Mouse (Mus musculus) midbrain, embryonic 10.5 days (tissue): Measurements from ENCODE around the gene Susd1. TPM values are rescaled to one million over a fixed set of nuclear protein-coding genes. Genes with fewer than 3 reads are reported as not detected.
A peak's percentile ranks its signal among the peaks of the same experiment; 100 is the strongest.

Experiments used
- DNase-seq: peaks from one replicate; pipeline ENCODE4 v3.0.0-alpha.2; 2017; ENCODE audit warnings: low spot score
- H3K27ac ChIP-seq: fragments of 300-500 bp; sonication (generic); replicated peaks from 2 replicates; pipeline ENCODE4 v1.5.1; 2016; ENCODE audit warnings: mild to moderate bottlenecking
- H3K27me3 ChIP-seq: fragments of 300-500 bp; sonication (generic); 2 replicates; pipeline ENCODE4 v1.6.1; 2016; ENCODE audit warnings: low read depth, mild to moderate bottlenecking; ENCODE audit not compliant: poor library complexity, severe bottlenecking
- H3K36me3 ChIP-seq: fragments of 300-500 bp; sonication (generic); 2 replicates; pipeline ENCODE4 v1.6.1; 2016; ENCODE audit warnings: mild to moderate bottlenecking, moderate library complexity
- H3K4me1 ChIP-seq: fragments of 300-500 bp; sonication (generic); 2 replicates; pipeline ENCODE4 v1.6.1; 2016
- H3K4me3 ChIP-seq: fragments of 300-500 bp; sonication (generic); 2 replicates; pipeline ENCODE4 v1.5.1; 2016; ENCODE audit warnings: mild to moderate bottlenecking, moderate library complexity
- H3K9me3 ChIP-seq: fragments of 300-500 bp; sonication (generic); replicated peaks from 2 replicates; pipeline ENCODE4 v1.6.1; 2016; ENCODE audit warnings: mild to moderate bottlenecking
- WGBS: fragments of 180-500 bp; shearing (Covaris S2); methylation state at CpG from one replicate; pipeline ENCODE4 v1.1.7; 2016; 5-methylcytosine and 5-hydroxymethylcytosine counted together
- polyA plus RNA-seq: library from polyadenylated mRNA; unstranded; fragments of >200 nt; fragmentation: Nextera tagmentation; extraction: Ambion mirVana; gene quantifications from 2 replicates; pipeline ENCODE4 v1.2.1, GENCODE M21; 2016

The Susd1 gene
- polyA plus RNA-seq, 1 experiment from 2014 or later = 1.8 TPM

DNA sequence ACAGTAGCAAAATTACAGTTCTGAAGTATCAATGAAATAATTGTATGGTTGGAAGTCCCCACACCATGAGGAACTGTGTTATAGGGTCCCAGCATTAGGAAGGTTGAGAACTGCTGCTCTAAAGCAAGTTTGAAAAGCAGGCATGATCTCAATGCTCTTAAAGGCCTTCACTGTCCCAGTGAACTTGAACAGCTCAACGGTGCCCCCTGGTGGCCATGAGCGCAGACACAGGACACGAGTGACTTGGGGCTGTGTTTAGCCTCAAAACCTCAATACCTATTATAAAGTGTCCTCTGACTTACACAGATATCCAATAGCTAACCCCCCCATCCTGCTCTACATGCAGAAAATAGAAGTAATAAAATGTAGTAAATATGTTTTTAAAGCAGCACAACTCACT, 97.7 kb downstream of the Susd1 start:
- H3K36me3 ChIP-seq = no peaks in the 10 kb centered on the region
- no peak overlapping the region for H3K4me3 ChIP-seq
- no peaks in the 10 kb centered on the region for H3K9me3 ChIP-seq
- DNase-seq = peak; percentile 85
- no peaks in the 10 kb centered on the region for H3K4me1 ChIP-seq
- H3K27me3 ChIP-seq = peaks cover 11% of the 10 kb centered on the region
- H3K27ac ChIP-seq = no peak overlapping the region
- 4% methylated on average over 3 of the region's 3 CpGs for WGBS

DNA sequence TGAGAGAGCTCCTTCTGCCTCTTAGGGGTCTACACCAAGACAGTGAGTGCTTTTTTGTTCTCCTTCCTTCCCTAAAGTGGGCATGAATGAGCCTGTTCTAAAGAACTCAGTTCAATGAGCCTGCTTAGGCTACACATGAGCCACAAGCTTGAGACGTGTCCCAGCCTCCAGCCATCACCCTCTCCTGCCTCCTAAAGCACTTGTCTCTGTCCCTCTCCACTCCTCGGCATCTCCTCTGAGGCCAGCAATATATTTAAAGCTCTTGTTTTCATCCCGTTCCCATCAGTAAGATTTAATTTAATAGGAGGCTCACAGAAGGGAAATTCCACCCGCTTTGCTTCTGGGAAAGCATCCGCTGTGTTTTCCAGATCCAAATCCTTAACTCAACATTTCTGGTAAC, 98.4 kb downstream of the Susd1 start:
- no peaks in the 10 kb centered on the region for H3K36me3 ChIP-seq
- no peak for DNase-seq
- H3K4me3 ChIP-seq = no peak overlapping the region
- 82% methylated on average over 5 of the region's 5 CpGs for WGBS
- peaks cover 11% of the 10 kb centered on the region for H3K27me3 ChIP-seq
- H3K9me3 ChIP-seq = no peaks in the 10 kb centered on the region
- no peak overlapping the region for H3K27ac ChIP-seq
- H3K4me1 ChIP-seq = 0 out of 2 replicates have a peak, but pooled peaks cover 1% of the 10 kb centered on the region

DNA sequence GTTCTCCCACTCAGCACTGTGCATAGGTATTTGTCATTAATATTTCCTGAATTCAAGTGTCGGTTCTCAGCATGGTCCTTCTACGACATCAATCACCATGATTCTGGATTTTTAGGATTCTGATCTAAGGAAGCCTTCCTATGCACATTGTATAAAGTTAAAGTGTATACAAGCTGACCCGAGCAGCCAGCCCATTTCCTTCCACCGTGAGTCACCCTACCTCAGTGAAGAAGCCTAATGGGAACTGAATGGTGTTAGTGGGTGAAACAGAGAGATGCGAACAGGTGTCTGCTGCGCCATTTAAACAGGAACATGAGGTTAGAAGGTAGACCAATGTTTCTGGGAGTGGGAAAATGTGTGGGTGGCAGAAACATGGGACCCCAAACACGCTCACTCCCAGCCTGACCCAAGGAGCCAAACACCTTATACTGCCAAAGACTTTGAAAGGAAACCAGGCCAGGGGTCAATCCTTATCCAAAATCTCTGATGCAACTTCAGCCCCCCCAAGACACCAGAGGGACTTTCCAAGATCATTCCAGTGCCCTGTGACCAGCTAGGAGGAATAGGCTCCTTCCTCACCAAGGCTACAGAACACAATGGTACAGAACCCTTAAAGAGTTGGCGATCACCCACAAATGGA, 99.4 kb downstream of the Susd1 start:
- 94% methylated on average over 8 of the region's 8 CpGs for WGBS
- Histone ChIP-seq H3K4me3 (no peak overlapping the region), H3K9me3 (no peaks in the 10 kb centered on the region), H3K36me3 (no peaks in the 10 kb centered on the region), H3K27ac (no peak overlapping the region), H3K27me3 (peaks cover 11% of the 10 kb centered on the region), H3K4me1 (0 out of 2 replicates have a peak, but pooled peaks cover 3% of the 10 kb centered on the region)
- no peak for DNase-seq

DNA sequence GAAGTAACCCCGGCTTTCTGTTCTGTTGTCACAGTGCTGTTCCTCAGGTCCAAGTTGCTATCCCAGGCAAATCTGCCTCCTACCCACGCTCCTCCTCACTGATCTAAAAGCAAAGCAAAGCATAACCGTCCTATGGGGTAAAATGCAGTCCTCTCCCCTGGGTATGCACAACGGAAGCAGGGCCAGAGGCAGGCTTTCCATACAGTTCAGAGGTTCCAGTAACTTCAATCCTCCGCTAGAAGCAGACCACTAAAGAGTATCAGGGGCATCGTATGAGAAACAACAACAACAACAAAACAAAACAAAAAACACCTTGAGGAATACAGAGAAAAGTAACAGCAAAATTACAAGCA, 100.9 kb downstream of the Susd1 start:
- H3K4me1 ChIP-seq = 0 out of 2 replicates have a peak, but pooled peaks cover 3% of the 10 kb centered on the region
- no peaks in the 10 kb centered on the region for H3K9me3 ChIP-seq
- H3K4me3 ChIP-seq = no peak overlapping the region
- H3K27ac ChIP-seq = no peak overlapping the region
- no peak for DNase-seq
- H3K36me3 ChIP-seq = no peaks in the 10 kb centered on the region
- 88% methylated on average over 6 of the region's 6 CpGs for WGBS
- H3K27me3 ChIP-seq = peaks cover 11% of the 10 kb centered on the region

- Histone ChIP-seq H3K27ac (no peak overlapping the region), H3K36me3 (no peaks in the 10 kb centered on the region), H3K27me3 (peaks cover 11% of the 10 kb centered on the region), H3K4me1 (peaks cover 7% of the 10 kb centered on the region), H3K9me3 (no peaks in the 10 kb centered on the region), H3K4me3 (no peak overlapping the region)
- no peak for DNase-seq
- WGBS = 91% methylated on average over 11 of the region's 11 CpGs
Observed at GRCm38 (mm10) chr4:59336846-59337532, 101.4 kb downstream of the Susd1 start.

GRCm38 (mm10) chr4:59336439-59336809, 102.0 kb downstream of the Susd1 start:
- peaks cover 11% of the 10 kb centered on the region for H3K27me3 ChIP-seq
- no peak for DNase-seq
- no peaks in the 10 kb centered on the region for H3K36me3 ChIP-seq
- no peak overlapping the region for H3K27ac ChIP-seq
- H3K4me1 ChIP-seq = peaks cover 13% of the 10 kb centered on the region
- 89% methylated on average over 7 of the region's 7 CpGs for WGBS
- no peaks in the 10 kb centered on the region for H3K9me3 ChIP-seq
- H3K4me3 ChIP-seq = no peak overlapping the region

GRCm38 (mm10) chr4:59335616-59336438, 102.6 kb downstream of the Susd1 start:
- Histone ChIP-seq H3K4me3 (no peak overlapping the region), H3K27me3 (peaks cover 11% of the 10 kb centered on the region), H3K36me3 (no peaks in the 10 kb centered on the region), H3K27ac (no peak overlapping the region), H3K4me1 (peaks cover 19% of the 10 kb centered on the region), H3K9me3 (no peaks in the 10 kb centered on the region)
- 89% methylated on average over 9 of the region's 9 CpGs for WGBS
- DNase-seq = no peak

DNA sequence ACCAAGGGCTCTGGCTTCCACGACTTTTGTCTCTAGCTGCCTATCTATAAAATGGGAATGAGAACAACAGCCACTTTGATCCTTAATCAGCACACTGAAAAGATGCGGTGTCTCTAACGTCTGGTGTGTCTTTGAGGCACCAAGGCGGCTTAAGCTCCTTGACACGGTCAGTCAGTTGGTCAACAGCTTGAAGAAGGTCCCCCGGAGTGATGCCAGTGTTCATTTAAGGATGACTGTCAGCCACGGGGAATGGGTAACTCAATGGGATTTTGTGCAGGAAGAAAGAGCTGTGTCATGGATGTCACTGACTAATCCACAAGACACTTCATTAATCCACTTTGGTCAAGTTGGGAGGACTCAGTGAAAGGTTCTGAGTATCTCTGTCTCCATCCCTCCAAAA, 103.3 kb downstream of the Susd1 start:
- peak; percentile 32 for DNase-seq
- Histone ChIP-seq H3K4me3 (no peak overlapping the region), H3K4me1 (peaks cover 19% of the 10 kb centered on the region), H3K9me3 (no peaks in the 10 kb centered on the region), H3K27me3 (peaks cover 11% of the 10 kb centered on the region), H3K27ac (no peak overlapping the region), H3K36me3 (no peaks in the 10 kb centered on the region)
- WGBS = 41% methylated on average over 7 of the region's 7 CpGs

GRCm38 (mm10) chr4:59334236-59334635, 104.2 kb downstream of the Susd1 start:
- no peak overlapping the region for H3K27ac ChIP-seq
- no peaks in the 10 kb centered on the region for H3K36me3 ChIP-seq
- no peak overlapping the region for H3K4me3 ChIP-seq
- H3K27me3 ChIP-seq = peaks cover 11% of the 10 kb centered on the region
- WGBS = 94% methylated on average over 4 of the region's 4 CpGs
- H3K9me3 ChIP-seq = no peaks in the 10 kb centered on the region
- H3K4me1 ChIP-seq = peaks cover 19% of the 10 kb centered on the region
- no peak for DNase-seq

DNA sequence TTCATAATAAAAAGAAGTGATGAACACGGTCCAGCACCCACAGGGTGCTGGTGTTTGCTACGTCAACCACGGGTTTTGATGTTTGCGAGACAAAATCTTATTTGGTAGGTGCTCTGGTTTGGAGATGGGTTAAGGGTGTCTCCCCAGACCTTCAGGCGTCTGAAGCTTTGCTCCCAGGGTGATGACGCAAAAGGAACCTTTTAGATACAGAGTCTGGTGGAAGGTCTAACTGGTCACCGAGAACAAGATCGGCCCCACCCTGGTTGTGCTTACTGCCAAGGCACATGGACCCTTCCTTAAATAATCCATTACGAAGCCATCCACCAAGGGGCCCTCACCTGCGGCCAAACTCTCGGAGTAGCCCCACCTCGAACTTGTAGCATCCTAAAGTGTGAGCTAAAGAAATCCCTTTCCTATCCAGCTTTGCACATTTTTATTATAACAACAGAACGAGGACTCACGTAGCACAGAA, 105.0 kb downstream of the Susd1 start:
- H3K9me3 ChIP-seq = no peaks in the 10 kb centered on the region

GRCm38 (mm10) chr4:59332691-59333423, 105.6 kb downstream of the Susd1 start:
- no peak overlapping the region for H3K27ac ChIP-seq
- no peaks in the 10 kb centered on the region for H3K36me3 ChIP-seq
- peaks cover 19% of the 10 kb centered on the region for H3K4me1 ChIP-seq
- DNase-seq = no peak
- 95% methylated on average over 9 of the region's 9 CpGs for WGBS
- H3K27me3 ChIP-seq = peaks cover 11% of the 10 kb centered on the region
- H3K4me3 ChIP-seq = no peak overlapping the region
- H3K9me3 ChIP-seq = no peaks in the 10 kb centered on the region

More for the DNA sequence above, 105.0 kb downstream of the Susd1 start:
- H3K4me3 ChIP-seq = no peak overlapping the region
- no peak overlapping the region for H3K27ac ChIP-seq
- 97% methylated on average over 14 of the region's 14 CpGs for WGBS
- H3K4me1 ChIP-seq = peaks cover 19% of the 10 kb centered on the region
- H3K27me3 ChIP-seq = peaks cover 11% of the 10 kb centered on the region
- DNase-seq = no peak
- no peaks in the 10 kb centered on the region for H3K36me3 ChIP-seq

DNA sequence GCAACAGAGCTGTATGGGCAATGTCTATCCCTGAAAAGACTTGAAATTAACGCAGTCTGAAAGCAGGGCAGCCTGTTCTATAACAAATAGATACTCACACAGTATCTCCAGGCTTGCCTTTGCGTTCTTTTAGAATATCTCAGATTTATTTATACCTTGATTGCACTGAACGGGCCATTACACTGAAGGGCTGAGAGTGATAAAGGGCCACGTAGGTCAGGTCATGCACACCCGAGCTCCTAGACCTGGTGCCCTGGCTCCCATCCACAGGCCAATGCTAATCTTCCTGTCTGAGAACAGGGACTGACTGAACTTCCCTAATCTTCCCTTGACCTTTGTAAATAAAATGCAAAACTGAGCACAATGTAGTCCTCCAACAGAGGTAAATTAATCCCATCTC, 106.3 kb downstream of the Susd1 start:
- Histone ChIP-seq H3K4me1 (peaks cover 19% of the 10 kb centered on the region), H3K4me3 (no peak overlapping the region), H3K9me3 (no peaks in the 10 kb centered on the region), H3K27ac (no peak overlapping the region), H3K27me3 (peaks cover 6% of the 10 kb centered on the region), H3K36me3 (no peaks in the 10 kb centered on the region)
- WGBS = 73% methylated on average over 5 of the region's 5 CpGs
- no peak for DNase-seq
